Mouse (Mus musculus) spleen, postnatal 10 days (tissue): ENCODE measurements around the gene Tsnax.
A peak's percentile ranks its signal among the peaks of the same experiment; 100 is the strongest.

ENCODE experiments used
- DNase-seq, 2 experiments: peaks; one replicate each; pipeline ENCODE4 v3.0.0; 2021 to 2022; ENCODE audit warnings: low spot score in 2 of 2

The Tsnax gene

GRCm38 (mm10) chr8:125043394-125043793 is 30.6 kb downstream of the Tsnax start:
- DNase-seq: no peak

DNA sequence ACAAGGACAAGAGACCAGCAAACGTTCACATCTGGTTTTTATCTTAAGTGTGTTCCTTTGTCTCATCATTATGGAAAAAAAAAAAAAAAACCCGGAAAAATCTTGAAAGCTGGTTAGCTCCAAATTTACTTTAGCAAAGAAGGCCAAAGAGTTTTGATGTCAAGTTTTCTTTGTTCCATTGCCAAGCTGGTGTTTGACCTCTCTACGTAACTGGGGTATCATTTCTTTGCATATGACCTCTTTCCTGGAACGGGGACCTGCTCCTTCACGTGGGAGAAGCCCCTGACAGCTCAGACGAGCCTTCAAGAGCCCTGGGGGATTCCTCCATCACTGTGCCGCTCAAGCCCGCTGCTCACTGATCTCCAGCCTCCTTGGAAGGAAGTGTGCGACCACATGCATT is 31.1 kb downstream of the Tsnax start:
- DNase-seq: no peak

GRCm38 (mm10) chr8:125045760-125046159 is 33.0 kb downstream of the Tsnax start:
- no peak for DNase-seq

DNA sequence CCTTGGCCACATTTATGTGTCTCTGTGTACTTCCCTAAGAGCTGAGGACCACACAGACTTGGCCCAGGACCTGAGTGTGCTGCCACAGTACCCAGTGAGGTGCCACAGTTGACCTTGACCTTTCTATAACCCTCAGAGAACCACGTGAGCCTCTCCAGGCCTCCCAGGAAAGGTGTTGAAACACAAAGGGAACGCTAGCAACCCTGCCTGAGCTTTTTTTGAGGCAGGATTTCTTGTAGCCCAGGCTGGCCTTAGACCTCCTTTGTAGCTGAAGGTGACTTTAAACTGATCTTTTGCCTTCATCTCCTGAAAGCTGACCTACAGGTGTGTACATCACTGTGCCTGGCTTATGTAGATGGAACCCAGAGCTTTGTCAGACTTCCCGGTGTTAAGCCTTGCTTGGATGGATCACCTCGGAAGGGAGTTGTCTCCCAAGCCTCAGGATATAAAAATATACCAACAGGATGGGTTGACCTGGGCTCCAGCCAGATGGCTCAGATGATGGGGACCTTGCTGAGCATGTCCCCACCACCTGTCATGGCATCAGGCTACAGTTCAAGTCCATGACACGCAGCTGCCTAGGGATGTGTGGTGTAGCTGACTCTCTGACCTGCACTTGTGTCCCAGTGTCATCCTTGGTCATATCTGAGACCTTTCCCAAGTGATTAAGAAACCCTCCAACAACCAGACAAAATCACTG is 36.4 kb downstream of the Tsnax start:
- no peak for DNase-seq

- DNase-seq: no peak
These were observed 37.0 kb downstream of the Tsnax start for GRCm38 (mm10) chr8:125049826-125050225.

DNA sequence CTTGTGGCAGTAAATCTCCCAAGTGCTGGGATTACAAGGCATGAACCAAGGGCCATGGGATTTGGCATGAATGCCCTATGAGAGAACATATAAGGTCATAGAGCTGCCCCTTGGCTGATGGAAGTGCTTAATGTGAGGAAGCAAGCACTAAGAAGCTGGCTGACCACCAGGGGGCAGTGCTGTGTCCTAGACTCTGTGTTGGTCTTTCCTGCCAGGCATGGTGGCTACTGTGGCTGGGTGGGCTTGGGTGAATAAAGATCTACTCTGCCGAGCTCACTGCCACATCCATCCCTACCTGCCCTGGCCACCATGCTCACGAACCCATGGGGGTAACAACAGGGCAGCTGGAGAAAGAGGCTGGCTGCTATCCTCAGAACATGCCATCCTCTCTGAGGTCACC is 39.2 kb downstream of the Tsnax start:
- DNase-seq: peak; percentile 50 to 85

GRCm38 (mm10) chr8:125053505-125054435 is 41.0 kb downstream of the Tsnax start, which contains the start of gene Disc1:
Gene Disc1, plus strand, starts transcription at chr8:125054195.
- DNase-seq: peak in 1 of 2 experiments; percentile 42

GRCm38 (mm10) chr8:125054436-125054810 is 41.6 kb downstream of the Tsnax start:
- peak; percentile 14 to 45 for DNase-seq

DNA sequence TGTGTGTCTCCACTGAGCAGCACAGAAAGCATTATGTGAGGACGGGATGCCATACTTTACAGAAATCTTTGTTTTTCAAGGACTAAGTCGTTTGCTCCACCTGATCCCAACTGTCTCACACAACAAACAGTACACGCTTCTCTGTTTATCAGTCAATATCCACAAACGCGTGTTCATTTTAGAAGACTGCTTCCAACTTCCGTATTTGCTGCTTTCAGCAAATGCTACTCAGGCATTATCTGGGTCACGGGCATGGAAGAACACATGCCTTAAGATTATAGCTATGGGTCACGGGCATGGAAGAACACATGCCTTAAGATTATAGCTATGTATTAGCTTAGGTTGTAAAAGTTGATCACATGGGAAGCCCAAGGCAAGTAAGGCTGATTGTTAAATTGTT is 48.1 kb downstream of the Tsnax start:
- DNase-seq: no peak

DNA sequence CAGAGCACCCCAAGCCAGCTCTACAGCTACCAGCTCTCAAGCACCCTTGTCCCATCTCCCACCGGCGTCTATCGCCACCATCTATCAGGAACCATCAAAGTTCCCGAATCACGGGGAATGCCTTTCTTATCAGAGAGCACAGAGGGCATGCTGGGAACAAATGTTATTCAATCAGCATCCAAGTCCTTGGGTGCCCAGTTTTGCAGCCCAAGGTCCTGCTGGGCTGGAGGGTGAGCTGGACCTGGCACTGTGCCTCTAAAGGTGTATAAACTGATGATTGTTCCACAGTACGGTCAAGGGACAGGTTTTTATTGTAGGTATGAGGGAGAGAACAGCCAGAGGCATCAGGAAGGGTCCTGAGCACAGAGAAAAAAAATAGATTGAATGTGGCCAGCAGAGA is 52.8 kb downstream of the Tsnax start:
- no peak for DNase-seq

DNA sequence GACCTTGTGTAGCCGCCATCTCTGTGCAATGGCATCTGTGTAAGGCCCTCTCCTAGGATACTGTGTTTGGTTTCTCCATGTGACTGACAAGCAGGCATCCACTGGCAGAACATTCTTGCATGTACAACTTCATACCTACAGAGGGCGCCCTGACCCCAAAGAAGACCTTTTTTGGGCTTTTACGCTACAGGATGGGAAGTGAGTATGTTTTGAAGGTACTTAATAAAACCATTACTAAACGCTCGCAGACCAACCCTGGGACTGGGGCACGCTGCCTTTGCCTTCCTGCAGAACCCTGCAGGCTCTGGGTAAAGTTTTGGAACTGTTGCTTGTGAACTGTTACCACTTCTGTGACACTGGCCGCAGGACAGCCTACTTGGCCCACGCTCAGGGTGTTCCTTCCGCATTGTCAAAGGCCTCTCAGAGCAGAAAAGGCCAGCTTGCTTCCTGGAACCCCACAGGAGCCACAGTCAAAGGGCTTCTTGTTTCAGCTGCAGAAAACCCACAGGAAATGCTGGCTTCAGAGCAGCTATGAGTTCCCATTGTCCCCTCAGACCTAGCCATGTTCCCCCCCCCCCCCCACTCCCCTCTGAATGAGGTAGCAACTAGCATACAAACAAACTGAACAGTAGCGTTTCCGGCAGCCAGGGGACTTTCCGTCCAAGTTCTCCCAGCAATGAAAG is 54.3 kb downstream of the Tsnax start:
- peak; percentile 34 to 61 for DNase-seq

DNA sequence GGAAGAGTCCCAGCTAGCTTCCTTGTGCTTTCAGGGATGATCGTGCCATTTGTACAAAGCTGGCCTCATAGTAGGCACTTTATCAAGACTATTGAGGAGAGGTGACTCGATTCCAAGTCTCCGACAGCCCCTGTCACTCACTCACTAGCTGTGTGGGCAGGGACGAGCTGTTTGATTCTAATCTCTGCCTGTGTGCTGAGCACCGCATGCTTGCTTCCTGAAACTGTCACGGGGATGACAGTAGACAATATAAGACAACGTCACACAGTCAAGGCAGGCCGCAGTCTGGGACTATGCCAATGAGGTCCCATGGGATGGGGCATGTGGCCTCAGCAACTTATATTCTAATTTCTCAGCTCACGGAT is 54.8 kb downstream of the Tsnax start:
- peak in 1 of 2 experiments; percentile 40 for DNase-seq

- no peak for DNase-seq
These were observed 55.5 kb downstream of the Tsnax start for GRCm38 (mm10) chr8:125068146-125068905.

- no peak for DNase-seq
These were observed 56.5 kb downstream of the Tsnax start for GRCm38 (mm10) chr8:125069304-125069703.

DNA sequence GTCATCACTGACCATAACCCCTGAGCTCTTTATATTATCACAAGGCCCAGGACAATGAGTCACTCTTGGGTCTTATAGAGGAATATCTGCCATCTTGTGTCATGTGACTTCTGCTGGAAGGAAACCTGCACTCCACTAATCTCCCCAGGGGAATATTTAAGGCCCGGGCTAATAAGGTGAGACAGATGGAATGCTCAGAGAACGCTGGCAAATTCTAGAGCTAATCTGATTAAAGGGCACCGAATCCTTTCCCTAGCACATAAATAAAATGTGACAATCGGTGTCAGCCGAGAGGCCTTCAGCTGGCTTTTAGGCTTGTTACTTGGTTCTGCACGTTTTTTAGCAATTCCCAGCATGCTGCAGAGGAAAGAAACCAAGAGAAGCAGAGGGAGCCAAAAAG is 56.9 kb downstream of the Tsnax start:
- no peak for DNase-seq

DNA sequence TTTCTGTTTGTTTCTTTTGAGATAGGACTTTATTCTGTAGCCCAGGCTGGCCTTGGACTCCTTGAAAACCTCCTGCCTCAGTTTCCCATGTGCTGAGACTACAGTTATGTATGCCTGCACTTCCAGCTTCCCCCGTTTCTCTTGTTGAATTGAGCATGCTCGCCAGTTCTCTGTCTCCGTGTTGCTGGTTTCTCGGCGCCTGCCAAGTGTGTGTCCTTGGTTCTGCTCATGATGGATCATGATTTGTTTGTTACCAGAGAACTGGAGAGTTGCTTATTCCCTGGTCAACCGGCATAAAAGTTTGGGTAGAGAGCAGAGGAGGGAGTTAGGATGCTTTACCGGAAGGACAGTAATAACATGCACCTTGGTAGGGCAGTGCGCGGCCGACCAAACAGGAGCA is 61.3 kb downstream of the Tsnax start:
- no peak for DNase-seq

GRCm38 (mm10) chr8:125074581-125074980 is 61.8 kb downstream of the Tsnax start:
- DNase-seq: no peak

- no peak for DNase-seq
These were observed 62.6 kb downstream of the Tsnax start for GRCm38 (mm10) chr8:125075389-125075788.

GRCm38 (mm10) chr8:125077326-125077725 is 64.5 kb downstream of the Tsnax start:
- DNase-seq: no peak

DNA sequence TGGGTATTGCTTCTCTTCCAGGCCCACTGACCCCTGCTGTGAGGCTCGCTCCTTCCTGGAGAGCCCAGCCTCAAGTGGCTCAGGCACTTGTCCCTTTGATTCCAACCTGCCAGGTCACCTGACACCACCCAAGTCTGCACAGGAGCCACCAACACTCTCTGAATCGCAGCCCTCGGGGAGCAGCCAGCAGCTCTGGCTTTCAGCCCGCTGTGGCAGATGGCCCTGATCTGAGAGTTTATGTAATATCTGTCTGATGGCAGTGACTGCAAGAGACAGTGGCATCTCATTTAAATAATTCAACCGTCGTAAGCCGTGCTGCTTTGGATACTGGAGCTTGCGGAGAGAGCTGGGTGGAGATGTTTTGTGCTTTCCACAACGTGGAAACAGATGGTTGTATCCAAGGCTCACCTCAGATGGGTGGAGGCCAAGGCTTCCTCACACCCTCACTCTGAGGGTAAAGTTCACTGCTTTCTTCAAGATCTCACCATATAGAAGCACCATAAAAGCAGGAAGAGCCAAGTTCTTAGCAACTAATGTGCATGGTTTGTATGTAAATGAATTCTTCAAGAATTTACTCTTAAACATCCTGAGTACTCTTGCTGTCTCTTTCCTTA is 66.1 kb downstream of the Tsnax start:
- no peak for DNase-seq
